Mouse (Mus musculus) subcutaneous adipose tissue, adult 2 months (tissue): ENCODE measurements around the gene Ovca2. TPM values are rescaled to one million over a fixed set of nuclear protein-coding genes. Genes with fewer than 3 reads are reported as not detected.

Experiments
- polyA plus RNA-seq: library from polyadenylated mRNA; depleted of rRNA; stranded (reverse); fragments of >200 nt; gene quantifications from 2 replicates; pipeline ENCODE4 v1.2.3, GENCODE M21; 2012; ENCODE audit warnings: low replicate concordance; rRNA removed

Ovca2 gene
- polyA plus RNA-seq = 28.9 and 29.4 TPM in 2 replicates

DNA sequence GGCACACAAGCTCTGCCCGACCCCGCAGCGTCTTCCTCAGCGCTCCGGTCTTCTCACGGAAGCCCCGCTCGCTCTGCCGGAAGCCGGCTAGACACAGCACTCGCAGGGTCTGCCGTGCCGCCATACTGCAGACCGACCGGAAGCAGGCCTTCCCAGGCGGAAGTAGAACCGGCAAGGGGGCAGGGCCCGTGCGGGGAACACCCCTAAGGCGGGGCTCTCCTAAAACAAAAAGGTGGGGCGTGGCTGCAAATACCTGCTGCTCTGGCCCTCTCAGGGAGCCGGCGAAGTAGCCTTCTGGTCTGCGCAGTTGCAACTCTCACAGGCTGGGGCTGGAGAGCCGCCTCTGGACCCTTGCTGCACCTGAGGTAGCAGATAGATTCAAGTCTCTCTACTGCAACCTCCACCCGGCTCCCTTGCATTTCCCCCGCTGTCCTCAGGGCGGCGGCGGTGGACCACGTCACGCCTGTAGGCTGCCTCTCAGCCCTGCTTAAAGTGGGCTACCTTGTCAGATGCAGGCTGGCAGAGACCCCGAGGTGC is at the start of gene Ovca2:
Gene Ovca2, minus strand, starts transcription at position 164 of the 537 bp plus-strand sequence.

GRCm38 (mm10) chr11:75193256-75194071 is 14.8 kb upstream of the Ovca2 start, which contains the start of gene Rtn4rl1:
Gene Rtn4rl1, plus strand, starts transcription at chr11:75193783.

DNA sequence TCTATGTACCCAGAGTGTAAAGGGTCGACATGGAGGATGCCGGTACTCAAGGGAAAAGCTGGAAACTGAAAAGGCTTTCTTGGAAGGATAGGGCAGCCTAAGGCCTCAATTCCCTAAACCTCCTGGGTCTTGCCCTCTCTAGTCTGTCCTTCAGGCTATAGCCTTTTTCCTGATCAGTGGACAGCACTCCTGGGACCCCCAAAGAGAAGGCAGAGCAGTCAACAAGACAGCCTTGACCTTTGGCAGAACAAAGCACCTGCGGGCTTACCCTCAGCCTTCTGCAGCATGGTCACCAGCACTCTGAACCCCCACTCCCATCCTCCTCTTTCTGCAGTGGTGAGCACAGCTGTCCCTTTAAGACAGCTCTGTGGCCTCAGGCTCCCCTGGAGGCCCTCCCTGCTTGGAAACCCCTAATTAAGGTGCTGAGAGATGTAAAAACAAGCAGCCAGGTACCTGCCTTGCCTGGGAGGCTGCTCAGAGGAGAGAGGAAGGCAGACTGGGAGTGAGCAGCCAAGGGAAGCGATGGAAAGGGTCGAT is 12.3 kb upstream of the Ovca2 start, which contains the start of gene Dph1:
Gene Dph1, minus strand, starts transcription at position 337 of the 537 bp plus-strand sequence.

DNA sequence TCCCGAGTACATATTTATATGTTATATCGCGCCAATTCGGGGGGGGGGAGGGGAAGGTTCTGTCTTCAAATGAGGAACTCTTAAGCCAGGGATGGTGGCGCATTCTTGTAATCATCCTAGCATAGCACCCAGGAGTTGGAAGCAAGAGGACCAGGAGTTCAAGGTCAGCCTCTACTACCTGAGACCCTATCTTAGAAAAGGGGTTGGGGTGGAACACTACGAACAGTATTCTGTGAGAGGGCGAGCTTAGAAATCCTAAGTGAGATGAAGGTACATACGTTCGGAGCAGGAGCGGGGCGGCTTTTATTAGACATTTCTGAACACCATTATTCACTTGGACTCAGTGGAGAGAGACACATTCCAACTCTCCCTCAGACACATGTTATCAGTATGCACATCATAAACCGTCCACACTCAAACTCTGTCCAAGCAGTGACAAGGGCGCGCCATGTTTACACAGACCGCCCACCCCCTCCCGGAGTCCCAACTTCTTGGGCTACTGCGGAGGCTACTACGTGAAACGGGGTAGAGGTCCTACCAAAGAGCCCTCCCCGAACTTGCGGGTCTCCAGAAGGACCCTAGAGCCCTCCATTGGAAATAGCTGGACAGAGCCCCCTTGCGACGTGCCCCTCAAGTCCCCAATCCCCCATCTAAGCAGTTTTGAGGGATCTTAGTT is 9.1 kb downstream of the Ovca2 start, which contains the start of gene Hic1:
Gene Hic1, minus strand, starts transcription at position 115 of the 676 bp plus-strand sequence.

Other genes with a start within 250 kb of the Ovca2 start
- gene Hic1, start 9.3 kb downstream of the Ovca2 start, polyA plus RNA-seq = 29.2 and 89.3 TPM in 2 replicates
- gene Dph1, start 12.4 kb upstream of the Ovca2 start, polyA plus RNA-seq = 35.7 and 67.8 TPM in 2 replicates
- 10.6 and 33.3 TPM in 2 replicates for gene Rtn4rl1, start 14.9 kb upstream of the Ovca2 start, polyA plus RNA-seq
- gene Rpa1, start 169.5 kb upstream of the Ovca2 start, polyA plus RNA-seq = 20.4 and 33.2 TPM in 2 replicates
- gene Smyd4, start 169.6 kb upstream of the Ovca2 start, polyA plus RNA-seq = 6.0 and 6.2 TPM in 2 replicates
- 508 and 625 TPM in 2 replicates for gene Serpinf1, start 243.9 kb upstream of the Ovca2 start, polyA plus RNA-seq